Mouse (Mus musculus) central nervous system, embryonic 18 days (tissue): ENCODE measurements around the gene Tgfbr1. TPM values are rescaled to one million over a fixed set of nuclear protein-coding genes. Genes with fewer than 3 reads are reported as not detected.

Experiments
- polyA plus RNA-seq: library from polyadenylated mRNA; depleted of rRNA; stranded (reverse); fragments of >200 nt; gene quantifications from 2 replicates; pipeline ENCODE4 v1.2.3, GENCODE M21; 2012; rRNA removed

Gene Tgfbr1
- polyA plus RNA-seq = 31.0 and 34.4 TPM in 2 replicates

GRCm38 (mm10) chr4:47352803-47353388 lies at the start of gene Tgfbr1:
Gene Tgfbr1, plus strand, starts transcription at chr4:47353222.

Other genes with a start within 250 kb of the Tgfbr1 start
- gene Col15a1, start 145.1 kb upstream of the Tgfbr1 start, polyA plus RNA-seq = 24.0 and 29.0 TPM in 2 replicates
- gene Alg2, start 121.1 kb downstream of the Tgfbr1 start, polyA plus RNA-seq = 139 TPM in 2 replicates
- 196 and 210 TPM in 2 replicates for gene Sec61b, start 121.4 kb downstream of the Tgfbr1 start, polyA plus RNA-seq